Mouse (Mus musculus): ENCODE measurements around the gene Agpat3. TPM values are rescaled to one million over a fixed set of nuclear protein-coding genes. Genes with fewer than 3 reads are reported as not detected.

Gene Agpat3
- total RNA-seq, 2 experiments from 2014 or later = 1.8 to 2.7 TPM

DNA sequence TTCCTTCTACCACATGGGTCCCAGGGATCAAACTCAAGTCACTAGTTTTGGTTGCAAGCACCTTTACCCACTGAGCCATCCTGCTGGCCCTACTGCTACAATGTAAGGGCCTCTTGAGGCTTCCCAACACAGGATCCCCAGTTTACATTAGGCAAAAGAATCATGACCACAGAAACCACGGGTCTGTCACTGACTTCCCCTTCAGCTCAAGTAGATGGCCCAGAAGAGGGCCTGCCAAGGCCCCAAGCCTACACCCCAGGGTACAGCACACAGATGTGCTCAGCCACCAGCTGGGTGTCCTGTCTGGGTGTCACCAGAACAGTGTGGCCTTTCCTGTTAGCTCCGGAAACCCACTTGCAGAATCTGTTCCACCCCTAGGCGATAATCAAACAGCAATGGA, 87.6 kb downstream of the Agpat3 start:
- ATAC-seq (replicated peaks; ENCODE audit: poor library complexity) = peak; percentile 96

DNA sequence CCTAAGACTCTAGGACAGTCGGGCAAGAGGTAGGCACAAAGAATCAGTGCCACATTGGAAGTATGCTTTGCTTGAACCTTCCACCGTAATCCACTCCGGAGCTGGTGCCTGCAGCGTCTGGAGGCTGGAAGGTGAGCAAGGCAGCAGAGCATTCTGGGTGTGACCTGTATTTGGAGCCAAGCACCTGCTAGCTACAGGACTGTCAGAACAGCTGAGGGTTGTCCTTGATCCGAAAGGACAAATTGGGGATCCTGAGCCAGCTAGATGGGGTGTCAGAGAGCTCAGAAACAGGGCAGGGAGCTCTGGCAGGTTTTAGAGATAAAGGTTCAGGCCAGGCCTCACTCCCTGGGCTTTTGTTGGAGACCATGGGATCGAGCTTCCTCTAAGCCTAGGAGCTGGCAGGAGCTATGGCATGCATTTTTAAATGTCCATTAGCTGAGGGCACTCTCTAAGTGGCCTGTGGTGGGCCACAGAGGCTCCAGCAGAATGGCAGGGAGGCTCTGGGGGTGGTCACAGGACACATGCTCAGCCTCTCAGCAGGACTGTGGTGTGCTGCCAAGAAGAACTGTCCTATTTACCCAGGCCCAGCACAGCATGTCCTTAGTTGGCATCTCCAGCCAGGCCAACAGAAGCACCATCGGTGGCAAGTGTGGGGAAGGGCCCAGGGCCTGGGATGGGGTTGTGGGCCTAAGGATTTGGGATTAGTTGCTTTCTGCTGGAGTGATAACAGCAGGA, 91.2 kb downstream of the Agpat3 start:
- no peak for ATAC-seq (replicated peaks; ENCODE audit: poor library complexity)

DNA sequence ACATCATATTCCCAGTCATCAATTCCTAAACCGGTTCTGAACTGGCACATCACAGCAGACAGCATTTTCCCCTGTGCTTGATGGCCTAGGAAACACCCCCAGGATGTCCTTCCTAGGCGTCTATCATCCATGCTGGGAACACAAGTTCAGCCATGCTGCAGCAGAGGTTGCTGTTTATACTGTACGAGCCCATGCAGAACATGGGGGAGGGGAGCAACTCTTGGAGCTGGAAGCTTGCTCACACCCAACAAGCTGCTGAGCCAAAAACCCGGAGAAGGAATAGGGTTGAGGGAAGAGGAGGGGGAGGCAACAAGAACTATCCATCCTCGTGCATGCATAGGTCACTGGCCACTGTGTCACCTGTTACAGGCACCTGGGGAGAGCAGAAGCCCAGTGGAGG, 92.0 kb downstream of the Agpat3 start:
- ATAC-seq (replicated peaks; ENCODE audit: poor library complexity) = no peak

DNA sequence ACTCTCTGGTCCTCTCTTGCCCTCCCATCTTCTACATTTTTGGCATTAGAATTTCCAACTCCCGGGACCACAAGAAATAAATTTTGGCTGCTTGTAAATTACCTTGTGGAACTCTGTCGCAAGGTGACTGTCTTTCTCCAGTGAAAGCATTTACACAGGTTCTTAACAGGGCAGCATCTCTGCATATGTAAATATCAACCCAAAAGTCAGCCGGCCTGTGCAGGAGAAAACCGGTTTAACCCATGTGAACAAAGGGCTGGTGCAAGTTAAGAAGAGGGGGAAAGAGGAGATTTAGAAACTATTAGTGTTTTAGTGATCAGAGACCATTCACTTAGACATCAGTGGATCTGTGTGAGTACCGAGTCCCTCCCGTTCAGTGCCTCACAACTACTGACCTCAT, 92.6 kb downstream of the Agpat3 start:
- ATAC-seq (replicated peaks; ENCODE audit: poor library complexity) = no peak

DNA sequence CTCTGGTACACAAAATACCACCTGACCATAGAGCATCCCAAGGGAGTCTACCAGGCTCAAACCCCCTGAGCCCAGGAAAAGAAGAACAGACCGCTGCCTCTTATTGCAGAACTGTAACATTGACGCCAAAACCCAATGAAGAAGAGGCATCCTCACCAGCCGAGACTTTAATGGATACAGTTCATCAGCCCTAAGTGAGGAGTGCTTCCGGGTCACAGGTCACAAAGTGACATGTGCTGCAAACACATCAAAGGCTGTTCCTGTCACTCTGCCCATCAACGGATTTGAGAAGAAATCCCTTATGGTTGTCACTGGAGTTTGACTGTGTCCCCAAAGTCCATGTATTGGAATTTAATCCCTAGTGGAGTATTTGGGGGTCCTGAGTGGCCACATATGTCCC, 93.1 kb downstream of the Agpat3 start:
- no peak for ATAC-seq (replicated peaks; ENCODE audit: poor library complexity)

DNA sequence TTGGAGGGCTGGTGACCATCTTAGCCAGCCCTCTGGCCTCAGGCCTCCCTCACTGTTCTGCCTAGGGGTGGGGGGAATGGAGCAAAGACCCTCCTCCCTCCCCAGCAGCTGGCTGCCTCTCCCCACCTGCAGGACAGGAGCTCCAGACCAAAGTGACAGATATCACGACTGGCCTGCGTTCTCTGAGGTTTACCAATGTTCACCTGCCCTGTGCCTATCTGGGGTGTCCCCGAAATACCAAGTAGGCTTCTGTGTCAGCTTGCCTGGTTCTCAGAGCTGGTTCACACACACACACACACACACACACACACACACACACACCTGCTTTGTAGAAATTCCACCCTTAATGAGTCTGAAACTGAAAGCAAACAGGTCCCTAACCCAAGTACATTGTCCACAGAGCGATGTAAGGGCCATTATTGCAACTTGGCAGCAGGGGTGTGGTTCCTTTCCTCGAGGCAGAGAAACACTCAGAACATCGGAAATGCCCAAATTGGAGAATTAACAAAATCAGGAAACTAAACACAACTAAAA, 94.1 kb downstream of the Agpat3 start:
- ATAC-seq (replicated peaks; ENCODE audit: poor library complexity) = no peak

DNA sequence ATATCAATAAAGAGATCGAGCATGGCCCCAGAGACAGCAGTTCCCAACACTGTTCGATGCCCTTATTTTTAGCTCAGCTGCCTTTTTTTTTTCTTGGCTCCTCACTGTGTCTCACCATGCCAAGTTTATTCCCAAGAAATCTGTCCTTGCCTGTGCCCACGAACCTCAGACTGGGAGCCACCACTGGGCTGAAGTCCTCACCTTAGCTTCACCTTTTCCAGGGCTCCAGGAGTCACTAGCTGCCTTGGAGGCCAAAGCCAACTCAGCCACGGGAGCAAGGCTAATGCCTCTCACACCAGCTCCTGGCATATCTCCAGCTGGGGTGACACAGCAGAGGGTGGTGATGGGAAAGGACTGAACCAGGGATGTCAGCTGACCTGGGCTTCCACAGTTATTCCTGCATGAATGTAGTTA, 96.6 kb downstream of the Agpat3 start:
- ATAC-seq (replicated peaks; ENCODE audit: poor library complexity) = peak; percentile 84

DNA sequence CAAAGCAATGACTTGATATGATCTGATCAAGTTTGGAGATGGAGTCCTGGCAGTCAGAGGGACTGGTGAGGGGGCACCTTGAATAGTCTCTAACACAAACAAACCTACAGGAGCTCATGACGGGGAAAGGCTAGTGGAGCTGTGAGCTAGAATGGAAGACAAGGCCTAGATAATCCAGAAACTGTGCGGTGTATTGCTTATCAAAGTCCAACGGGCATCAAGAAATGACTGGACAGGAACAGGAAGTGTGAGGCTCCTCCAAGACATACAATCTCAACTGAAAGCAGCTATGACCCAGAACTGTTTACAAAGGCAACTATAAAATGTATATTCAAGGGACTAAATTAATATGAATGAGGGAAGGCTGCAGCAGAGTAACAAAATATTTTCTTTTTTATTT, 105.1 kb downstream of the Agpat3 start:
- no peak for ATAC-seq (replicated peaks; ENCODE audit: poor library complexity)

DNA sequence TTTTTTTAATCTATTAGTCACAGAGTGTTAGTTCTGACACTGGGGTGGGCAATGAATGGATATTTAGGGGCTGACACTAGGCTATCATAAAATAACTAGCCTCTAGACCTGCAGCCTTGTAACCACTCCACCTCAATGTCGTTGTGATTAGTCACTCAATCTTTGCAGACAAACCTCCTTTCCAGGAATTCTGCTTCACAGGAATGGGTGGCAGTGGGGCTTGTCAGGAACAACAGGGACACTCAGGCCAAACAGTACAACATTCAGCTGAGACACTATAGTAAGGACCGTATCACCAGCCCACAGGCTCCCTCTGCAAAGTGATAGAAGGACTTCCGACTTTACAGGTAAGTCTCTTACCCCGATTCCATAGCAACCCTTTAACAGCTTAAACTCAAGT, 105.6 kb downstream of the Agpat3 start:
- no peak for ATAC-seq (replicated peaks; ENCODE audit: poor library complexity)

DNA sequence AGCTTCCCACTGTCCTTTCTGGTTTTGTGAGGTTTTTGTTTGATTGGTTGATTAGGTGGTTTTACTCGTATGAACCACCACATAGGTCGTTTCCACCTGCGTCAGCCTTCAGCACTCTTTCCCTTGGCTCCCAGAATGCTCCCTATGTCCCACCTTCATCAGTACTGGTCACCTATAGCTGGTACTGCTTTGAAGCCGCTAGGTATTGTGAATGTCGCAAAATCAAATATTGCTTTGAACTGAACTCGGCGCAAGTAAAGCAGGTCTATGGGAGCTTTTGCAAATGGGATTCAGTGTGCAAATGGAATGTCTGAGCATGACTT, 107.1 kb downstream of the Agpat3 start:
- ATAC-seq (replicated peaks; ENCODE audit: poor library complexity) = peak; percentile 15

DNA sequence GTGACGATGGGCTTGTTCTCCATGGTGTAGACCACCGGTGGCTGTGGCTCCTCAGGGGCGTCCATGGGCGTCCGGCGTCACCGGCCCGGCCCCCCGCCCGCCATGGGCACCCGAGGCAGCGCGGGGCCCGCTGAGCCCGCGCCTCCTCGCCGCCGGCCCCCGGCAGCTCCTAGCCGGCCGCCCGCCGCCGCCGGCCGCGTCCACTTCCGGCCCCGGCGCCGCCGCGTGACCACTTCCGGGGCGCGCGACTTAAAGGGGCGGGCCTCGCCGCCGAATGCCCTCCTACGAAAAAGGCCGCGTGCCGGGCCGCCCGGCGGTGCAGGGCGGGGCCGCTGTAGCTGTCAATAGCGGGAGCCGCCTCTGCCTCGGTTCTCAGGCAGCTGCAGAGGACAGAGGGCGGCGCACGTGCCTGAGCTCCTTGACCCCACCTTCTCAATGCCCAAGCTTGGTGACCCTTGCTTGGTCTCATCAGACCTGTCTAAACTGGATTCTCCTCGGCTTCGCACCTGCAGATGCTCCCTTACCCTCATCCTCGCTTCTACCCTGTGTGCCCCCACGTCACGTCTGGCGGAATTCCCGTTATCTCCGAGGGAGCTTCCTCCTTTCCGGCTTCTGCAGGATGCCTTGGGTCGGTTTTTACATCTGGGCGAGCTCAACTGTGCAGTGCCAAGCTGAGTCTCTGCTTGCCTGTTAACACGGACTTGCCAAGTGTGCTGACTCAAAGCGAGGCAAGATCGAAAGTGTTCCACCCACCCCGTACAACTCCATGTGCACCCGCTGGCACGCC, 107.7 kb downstream of the Agpat3 start, which contains the start of gene Trappc10:
TSS of gene Trappc10 (minus strand) at position 204 of the 787 bp plus-strand sequence.
- ATAC-seq (replicated peaks; ENCODE audit: poor library complexity) = peak; percentile 83

DNA sequence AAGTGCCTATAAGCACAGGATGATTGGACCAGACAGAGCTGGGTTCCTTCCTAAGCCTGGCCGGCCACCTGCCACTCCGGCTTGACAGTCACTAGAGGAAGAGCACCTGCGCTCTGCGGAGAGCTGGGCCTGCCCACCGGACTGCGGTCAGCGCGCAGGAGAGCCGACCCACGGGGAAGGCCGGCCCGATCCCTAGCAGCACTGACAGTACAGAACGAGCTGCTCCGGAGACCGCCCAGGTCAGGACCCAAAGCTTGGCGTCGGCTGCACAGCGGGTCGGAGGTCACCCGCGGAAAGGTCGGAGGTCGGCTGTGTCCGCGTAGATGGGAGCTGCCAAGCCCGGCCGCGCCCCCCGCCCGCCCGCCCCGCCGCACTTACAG, 108.2 kb downstream of the Agpat3 start:
- ATAC-seq (replicated peaks; ENCODE audit: poor library complexity) = peak; percentile 26

DNA sequence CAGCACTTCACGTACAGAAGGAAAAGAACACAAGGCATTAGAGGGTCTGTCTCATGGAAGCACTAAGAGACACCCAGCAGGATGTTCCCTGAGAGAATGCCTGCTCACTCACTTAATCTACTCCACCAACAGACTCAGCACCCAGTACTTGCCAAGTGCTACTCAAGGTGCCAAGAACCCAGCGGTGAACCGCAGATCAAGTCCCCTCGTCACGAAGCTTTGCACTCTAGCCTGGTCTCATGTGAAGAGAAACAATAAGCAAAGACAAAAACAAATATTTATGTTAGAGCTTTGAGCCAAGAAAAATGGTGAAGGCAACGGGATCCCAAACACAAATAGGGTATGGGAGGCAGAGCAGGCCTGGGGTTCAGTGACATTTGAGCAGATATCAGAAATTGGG, 113.4 kb downstream of the Agpat3 start:
- no peak for ATAC-seq (replicated peaks; ENCODE audit: poor library complexity)

DNA sequence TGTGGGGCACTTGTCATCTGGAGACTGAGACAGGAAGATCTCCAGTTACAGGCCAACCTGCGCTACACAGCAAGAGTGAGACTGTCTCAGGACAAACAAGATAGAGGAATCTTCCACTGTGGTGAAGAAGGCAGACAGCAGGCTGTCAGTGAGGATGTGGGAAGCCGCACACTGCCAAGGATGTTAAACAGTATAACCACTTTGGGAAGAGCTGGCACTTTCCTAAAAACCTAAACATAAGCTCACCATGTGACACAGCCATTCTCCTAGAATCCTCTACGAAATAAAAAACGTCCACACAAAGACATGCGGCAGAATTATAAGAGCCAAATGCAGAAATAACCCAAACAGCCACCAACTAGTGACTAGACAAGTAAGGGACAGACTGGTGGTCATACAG, 114.0 kb downstream of the Agpat3 start:
- no peak for ATAC-seq (replicated peaks; ENCODE audit: poor library complexity)

DNA sequence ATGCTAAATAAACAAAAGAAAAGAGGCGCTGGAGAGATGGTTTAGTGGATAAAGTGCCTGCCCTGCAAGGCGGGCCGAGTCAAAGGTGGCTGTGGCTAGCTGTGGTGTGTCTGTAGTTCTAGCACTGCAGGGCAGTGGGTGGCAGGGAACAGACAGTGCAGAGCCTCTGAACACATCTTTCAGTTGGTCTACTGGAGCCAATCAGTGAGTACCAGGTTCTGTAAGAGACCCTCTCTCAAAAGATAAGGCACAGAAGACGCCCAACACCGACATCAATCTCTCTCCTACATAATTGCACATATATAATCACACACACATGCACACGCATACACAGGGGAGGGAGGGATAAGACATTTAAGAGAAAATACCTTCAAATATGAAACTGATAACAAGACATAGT, 114.5 kb downstream of the Agpat3 start:
- ATAC-seq (replicated peaks; ENCODE audit: poor library complexity) = peak; percentile 36

DNA sequence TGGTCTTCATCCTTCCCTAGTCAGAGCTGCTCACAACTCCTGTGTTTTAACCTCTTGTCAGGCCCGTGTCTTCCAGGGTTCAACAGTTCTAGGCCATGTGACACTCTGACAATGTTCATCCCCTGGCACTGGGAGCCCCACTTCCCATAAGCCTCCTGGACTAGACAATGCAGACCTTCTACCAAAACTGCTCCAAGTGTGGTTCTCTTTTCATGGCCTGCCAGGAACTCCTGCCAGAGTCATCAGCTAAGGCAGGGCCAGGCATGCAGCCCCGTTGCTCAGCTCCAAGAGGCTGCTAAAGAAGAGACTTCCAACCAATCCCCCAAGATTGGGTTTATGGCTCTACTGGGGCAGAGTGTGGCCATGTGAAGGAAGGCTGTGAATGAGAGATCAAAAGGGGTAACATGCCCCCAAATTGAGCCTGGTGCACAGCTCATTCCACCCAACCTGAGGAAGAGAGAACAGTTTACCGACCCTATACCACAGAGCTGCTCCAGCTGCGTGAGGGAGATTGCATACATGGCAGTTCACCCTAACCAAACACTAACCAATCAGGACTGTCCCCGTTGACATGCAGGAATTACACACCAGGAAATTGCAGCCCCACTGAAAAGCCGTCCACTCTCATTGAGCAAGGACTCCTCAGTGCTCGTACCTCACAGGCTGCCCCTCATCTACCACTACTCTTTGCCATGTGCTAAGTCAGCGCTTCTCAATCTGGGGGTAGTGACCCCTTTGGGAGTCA, 115.2 kb downstream of the Agpat3 start:
- ATAC-seq (replicated peaks; ENCODE audit: poor library complexity) = peak; percentile 88

DNA sequence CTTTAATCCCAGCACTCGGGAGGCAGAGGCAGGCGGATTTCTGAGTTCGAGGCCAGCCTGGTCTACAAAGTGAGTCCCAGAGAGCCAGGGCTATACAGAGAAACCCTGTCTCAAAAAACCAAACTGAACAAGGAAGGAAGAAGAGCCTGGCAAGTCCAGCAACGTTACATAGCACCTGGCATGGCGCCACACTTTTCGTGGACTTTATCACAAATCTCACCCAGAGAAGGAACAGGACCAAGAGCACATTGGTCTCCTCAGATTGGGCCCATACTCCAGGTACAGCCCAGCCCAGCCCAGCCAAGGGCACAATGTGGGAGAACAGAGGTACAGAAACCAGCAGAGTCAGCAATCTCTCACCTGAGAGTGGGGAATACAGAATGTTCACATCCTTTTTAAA, 118.5 kb downstream of the Agpat3 start:
- no peak for ATAC-seq (replicated peaks; ENCODE audit: poor library complexity)

DNA sequence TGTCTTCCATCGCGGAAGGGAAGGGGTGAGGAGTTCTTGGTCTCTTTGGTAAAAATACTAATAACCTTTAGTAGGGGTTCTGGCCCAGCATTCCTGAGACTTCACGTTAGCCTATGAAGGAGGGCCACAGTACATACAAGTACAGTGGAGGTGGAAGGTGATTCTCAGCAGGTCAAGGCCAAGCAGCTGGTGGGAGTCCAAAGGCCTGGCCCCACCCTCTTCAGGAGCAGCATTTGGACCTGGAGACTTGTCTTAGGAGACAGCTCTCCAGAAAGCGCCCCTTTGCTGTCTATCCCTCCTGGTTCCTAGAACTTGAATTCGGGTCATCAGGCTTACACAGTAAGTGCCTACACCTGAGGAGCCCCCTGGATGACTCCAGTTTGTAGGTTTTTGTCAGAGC, 119.1 kb downstream of the Agpat3 start:
- ATAC-seq (replicated peaks; ENCODE audit: poor library complexity) = no peak

DNA sequence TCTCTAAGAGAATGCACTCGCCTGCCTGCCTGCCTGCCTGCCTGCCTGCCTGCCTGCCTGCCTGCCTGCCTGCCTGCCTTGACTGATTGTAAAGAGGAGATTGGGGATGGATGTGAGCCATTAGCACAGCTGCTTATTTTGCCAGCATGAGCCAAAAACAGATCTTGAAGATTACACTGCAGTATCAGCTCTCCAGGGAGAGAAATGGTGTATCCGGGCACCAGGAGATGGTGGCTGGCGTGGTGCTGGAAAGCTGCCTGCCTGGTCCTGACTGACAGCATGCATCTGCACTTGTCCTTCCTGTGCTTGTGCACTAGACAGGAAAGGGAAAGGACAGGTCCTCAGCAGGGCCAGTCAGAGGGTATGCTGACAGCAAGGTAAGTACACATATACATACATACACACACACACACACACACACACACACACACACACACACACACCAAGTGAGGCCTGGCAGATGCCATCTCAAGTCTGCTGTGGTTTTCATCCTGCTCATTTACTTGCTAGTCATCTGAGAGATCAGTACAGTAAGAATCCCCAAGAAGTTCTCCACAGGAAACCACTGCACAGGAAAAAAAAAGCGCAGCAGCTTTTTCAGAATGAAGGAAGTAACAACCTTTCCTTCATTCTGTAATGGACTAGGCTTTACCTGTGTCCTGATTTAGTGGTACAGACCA, 119.8 kb downstream of the Agpat3 start:
- peak; percentile 51 for ATAC-seq (replicated peaks; ENCODE audit: poor library complexity)

DNA sequence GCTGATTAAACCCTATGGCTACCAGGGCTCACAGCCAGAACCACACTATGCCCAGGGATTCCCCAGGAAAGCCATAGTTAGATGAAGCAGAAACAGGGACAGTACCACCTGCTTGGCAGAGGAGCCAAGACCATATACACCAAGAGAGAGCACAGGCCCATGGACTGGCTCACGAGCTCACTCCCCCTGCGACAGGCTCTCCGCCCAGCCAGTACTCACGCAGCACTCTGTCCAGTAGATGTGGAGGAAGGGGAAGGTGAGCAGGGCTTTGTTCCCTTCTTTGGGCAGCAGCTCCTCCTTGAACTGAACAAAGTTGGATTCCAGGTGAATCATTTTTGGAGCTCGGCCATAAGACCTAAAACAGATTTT, 123.7 kb downstream of the Agpat3 start:
- no peak for ATAC-seq (replicated peaks; ENCODE audit: poor library complexity)
